Mouse (Mus musculus) NIH3T3 (cell line): ENCODE results near the gene Med8.
A peak's percentile ranks its signal among the peaks of the same experiment; 100 is the strongest.

ENCODE experiments used
- DNase-seq: peaks from one replicate; pipeline ENCODE4 v3.0.0-alpha.2; 2012; ENCODE audit warnings: low read depth

The Med8 gene

GRCm38 (mm10) chr4:118409142-118409900 lies at the start of gene Med8, which contains the start of gene Szt2:
Gene Med8 (plus strand): TSS chr4:118409337.
Gene Szt2 (minus strand): TSS chr4:118409273.
- peak; percentile 95 for DNase-seq

- peak; percentile 80 for DNase-seq
Measured at GRCm38 (mm10) chr4:118359896-118360720, 49.0 kb upstream of the Med8 start.

- DNase-seq, result no peak
Measured at GRCm38 (mm10) chr4:118361451-118361850, 47.7 kb upstream of the Med8 start.

- no peak for DNase-seq
Measured at GRCm38 (mm10) chr4:118362879-118363278, 46.3 kb upstream of the Med8 start.

- peak; percentile 34 for DNase-seq
Measured at GRCm38 (mm10) chr4:118363985-118364384, 45.2 kb upstream of the Med8 start.

GRCm38 (mm10) chr4:118364641-118365040 lies 44.5 kb upstream of the Med8 start:
- no peak for DNase-seq

- no peak for DNase-seq
Measured at GRCm38 (mm10) chr4:118365991-118366390, 43.1 kb upstream of the Med8 start.

- no peak for DNase-seq
Measured at GRCm38 (mm10) chr4:118367551-118367950, 41.6 kb upstream of the Med8 start.

- DNase-seq, result no peak
Measured at GRCm38 (mm10) chr4:118368616-118369015, 40.5 kb upstream of the Med8 start.

- no peak for DNase-seq
Measured at GRCm38 (mm10) chr4:118371822-118372221, 37.3 kb upstream of the Med8 start.

- DNase-seq, result no peak
Measured at GRCm38 (mm10) chr4:118375999-118376398, 33.1 kb upstream of the Med8 start.

- no peak for DNase-seq
Measured at GRCm38 (mm10) chr4:118383271-118383670, 25.9 kb upstream of the Med8 start.

GRCm38 (mm10) chr4:118387316-118387715 lies 21.8 kb upstream of the Med8 start:
- no peak for DNase-seq

- DNase-seq, result no peak
Measured at GRCm38 (mm10) chr4:118390146-118390545, 19.0 kb upstream of the Med8 start.

- no peak for DNase-seq
Measured at GRCm38 (mm10) chr4:118394505-118394904, 14.6 kb upstream of the Med8 start.

- no peak for DNase-seq
Measured at GRCm38 (mm10) chr4:118395289-118395688, 13.8 kb upstream of the Med8 start.

- no peak for DNase-seq
Measured at GRCm38 (mm10) chr4:118396433-118396832, 12.7 kb upstream of the Med8 start.

- no peak for DNase-seq
Measured at GRCm38 (mm10) chr4:118398400-118398799, 10.7 kb upstream of the Med8 start.

GRCm38 (mm10) chr4:118401421-118401820 lies 7.7 kb upstream of the Med8 start:
- DNase-seq, result no peak

GRCm38 (mm10) chr4:118401918-118402317 lies 7.2 kb upstream of the Med8 start:
- no peak for DNase-seq

- DNase-seq, result no peak
Measured at GRCm38 (mm10) chr4:118402701-118403100, 6.4 kb upstream of the Med8 start.

- no peak for DNase-seq
Measured at GRCm38 (mm10) chr4:118410871-118411270, 1.7 kb downstream of the Med8 start.

GRCm38 (mm10) chr4:118413553-118413952 lies 4.4 kb downstream of the Med8 start:
- DNase-seq, result no peak
